Mouse (Mus musculus) ES-CJ7 (cell line): Measurements from ENCODE around the gene Abcc4.

ENCODE experiments used
- DNase-seq: peaks from one replicate; pipeline ENCODE4 v3.0.0; 2011; ENCODE audit warnings: low read depth, low spot score

Gene Abcc4

GRCm38 (mm10) chr14:118638447-118639275 lies 67.4 kb downstream of the Abcc4 start:
- DNase-seq: no peak

DNA sequence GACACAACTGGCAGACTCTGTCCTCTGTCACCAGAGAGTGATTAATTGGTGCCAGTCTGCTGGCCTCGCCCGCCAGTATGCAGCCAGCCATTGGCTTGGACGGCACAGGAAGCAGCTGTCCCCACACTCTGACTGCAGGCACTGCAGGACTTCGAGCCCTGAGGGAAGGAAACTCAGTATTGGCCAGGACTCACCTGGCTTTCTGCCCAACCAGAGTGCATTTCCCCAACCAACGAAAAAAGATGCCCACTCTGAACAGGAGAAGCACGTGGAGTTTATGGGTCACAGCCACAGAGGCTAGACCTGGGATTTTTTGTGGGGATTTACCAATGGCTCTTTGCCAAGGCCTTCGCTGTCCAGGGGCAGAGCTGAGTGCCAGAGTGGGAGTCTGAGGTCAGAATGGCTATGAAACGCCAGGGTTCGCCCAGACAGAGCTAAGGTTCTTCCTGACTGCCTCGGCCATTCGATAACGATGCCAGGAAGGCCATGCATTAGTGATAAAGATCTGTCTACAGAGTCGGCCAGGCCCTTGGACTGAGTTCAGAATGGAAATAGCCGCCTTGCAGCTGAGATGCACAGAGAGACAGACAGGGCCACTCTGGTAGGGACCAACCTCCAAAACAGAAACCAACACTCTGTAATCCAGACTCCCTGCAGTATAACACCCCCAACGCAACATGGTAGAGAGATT lies 70.4 kb downstream of the Abcc4 start:
- no peak for DNase-seq

DNA sequence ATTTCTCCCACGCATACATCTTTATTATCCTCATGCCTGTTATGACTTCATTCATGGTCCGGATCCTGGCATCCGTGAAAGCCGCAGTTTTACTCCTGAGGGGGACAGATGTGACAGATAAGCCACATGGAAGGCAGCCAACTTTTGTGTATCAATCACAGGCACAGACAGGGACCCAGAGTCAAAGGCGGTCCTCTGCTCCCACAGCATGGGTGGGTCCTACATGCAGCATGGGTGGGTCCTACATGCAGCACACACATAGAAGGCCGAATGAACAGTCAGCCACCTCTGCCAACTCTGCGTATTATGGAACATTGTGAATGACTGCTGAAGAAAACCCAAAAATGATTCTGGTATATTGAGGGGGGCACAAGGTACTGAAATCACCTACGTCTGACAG lies 76.4 kb downstream of the Abcc4 start:
- no peak for DNase-seq

- DNase-seq: no peak
These were observed 84.6 kb downstream of the Abcc4 start for GRCm38 (mm10) chr14:118621449-118621789.

GRCm38 (mm10) chr14:118620773-118621448 lies 85.1 kb downstream of the Abcc4 start:
- no peak for DNase-seq

DNA sequence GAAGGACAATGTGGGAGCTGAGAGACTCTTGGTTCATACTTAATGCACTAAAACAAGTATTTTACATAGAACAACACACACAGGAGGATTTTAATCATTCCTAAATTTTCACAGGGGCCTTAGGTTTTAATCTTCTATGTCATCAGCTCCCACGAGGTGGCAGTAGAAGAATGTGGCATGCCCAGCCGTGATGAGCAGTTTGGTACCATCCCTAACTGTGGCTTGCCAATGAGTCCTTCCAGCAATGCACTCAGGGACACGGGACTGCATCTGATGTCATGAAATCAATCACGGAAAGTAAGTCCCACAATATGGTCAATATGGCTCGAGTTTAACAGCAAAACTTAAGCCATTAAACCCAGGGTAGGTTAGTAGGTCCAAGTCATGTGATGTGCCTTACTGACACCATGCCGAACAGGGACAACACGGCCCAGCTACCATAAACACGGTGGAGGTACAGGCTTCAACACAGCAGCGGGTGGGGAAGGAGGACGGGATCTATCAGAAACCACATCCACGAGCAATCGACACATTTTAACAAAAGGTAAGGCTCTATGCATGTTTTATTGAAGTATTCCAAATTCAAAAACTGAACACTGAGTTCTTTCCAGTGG lies 89.2 kb downstream of the Abcc4 start:
- peak; percentile 31 for DNase-seq

GRCm38 (mm10) chr14:118613734-118614133 lies 92.3 kb downstream of the Abcc4 start:
- no peak for DNase-seq

- DNase-seq: no peak
These were observed 94.3 kb downstream of the Abcc4 start for GRCm38 (mm10) chr14:118611714-118612113.

DNA sequence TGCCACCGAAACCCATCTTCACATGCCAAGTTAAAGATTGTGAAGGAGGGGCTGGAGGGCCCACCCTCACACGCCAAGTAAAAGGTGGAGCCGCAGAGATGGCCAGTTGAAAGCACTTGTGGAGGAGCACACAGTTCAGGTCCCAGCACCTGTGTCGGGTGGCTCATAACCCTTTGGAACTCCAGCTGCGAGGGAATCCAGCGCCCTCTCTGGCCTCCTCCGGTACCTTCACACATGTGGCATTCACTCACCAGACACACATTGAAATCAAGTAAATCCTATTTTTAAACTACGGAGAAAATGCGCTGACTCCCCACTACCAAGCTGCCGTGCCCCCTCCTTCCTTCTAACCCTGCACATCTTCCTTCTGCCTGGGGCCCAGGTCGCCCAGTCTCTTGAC lies 95.2 kb downstream of the Abcc4 start:
- DNase-seq: peak; percentile 14

DNA sequence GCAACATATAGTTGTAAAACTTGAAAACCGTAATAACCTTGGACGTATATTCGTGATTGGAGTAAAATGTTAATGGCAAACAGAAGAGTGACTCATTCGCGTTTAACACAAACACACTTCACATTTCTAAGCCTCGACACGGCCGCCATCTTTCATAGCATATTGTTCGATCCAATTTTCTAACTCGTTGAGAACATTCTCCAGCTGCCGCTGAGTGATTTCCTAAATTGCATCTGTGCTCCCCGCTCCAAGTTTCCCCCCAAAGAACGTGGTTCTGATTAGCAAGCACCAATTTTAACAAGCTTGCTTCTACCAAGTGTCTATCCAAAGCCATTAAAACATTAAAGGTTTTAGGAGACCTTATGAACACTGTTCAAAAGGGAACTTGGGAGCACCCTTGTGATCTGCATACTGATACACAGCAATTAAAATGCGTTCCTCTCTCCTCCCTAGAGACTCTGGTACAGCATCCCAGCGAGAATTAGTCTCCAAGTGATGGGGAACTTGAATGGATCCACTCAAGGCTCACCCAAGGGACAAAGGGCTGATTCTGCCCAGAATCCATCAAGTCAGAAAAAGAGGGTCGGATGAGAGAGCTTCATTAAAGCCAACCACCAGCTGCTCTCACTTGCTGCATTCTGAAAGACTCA lies 97.1 kb downstream of the Abcc4 start:
- no peak for DNase-seq

GRCm38 (mm10) chr14:118608317-118608716 lies 97.7 kb downstream of the Abcc4 start:
- no peak for DNase-seq

- no peak for DNase-seq
These were observed 99.5 kb downstream of the Abcc4 start for GRCm38 (mm10) chr14:118606476-118606875.

DNA sequence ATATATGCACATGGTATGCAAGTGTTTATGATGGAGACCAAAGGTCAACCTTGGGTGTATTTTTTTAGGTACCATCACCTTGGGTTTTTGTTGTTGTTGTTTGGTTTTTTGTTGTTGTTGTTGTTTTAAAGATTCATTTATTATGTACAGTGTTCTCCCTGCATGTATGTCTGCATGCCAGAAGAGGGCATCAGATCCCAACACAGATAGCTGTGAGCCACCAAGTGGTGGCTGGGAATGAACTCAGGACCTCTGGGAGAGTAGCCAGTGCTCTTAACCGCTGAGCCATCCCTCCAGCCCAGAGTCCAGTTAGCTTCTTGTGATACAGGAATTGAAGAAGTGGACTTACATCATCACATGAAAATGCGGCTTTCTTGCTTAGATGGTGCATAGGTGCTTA lies 101.1 kb downstream of the Abcc4 start:
- peak; percentile 41 for DNase-seq

- DNase-seq: no peak
These were observed 104.0 kb downstream of the Abcc4 start for GRCm38 (mm10) chr14:118602031-118602430.

DNA sequence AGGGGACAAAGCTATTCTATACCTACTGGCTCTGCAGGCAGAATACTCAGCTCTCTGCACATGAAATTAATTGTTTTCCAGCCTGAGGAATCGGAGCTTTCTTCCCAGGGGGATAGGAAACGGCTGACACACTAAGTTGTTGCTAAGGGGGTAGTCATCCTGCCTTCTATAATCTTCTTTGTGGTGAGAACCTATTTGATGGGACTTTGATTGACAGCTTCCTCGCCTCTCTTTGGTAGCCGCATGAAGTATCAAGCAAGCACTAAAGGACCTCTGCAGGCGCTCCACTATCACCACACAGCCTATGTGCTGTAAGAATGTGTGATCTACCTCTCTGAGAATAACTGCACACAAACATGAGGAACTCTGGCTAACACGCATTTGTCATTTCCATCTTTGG lies 105.3 kb downstream of the Abcc4 start:
- DNase-seq: no peak

DNA sequence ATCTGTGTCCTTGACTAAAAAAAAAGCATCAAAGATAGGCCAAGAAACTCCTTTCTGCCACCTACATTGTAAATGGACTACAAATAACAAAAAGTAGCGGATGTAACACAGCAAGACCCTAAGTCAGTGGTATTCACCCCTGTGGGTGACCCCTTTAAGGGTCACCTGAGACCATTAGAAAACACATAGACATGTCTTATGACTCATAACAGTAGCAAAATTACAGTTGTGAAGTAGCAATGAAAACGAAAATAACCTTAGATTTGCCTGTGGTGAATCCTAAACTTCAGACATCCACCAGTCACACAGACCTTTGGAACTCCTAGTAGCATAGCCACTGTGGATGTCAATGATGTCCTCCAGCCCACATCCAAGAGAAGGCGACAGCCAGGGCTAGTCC lies 107.3 kb downstream of the Abcc4 start:
- no peak for DNase-seq

- DNase-seq: no peak
These were observed 111.6 kb downstream of the Abcc4 start for GRCm38 (mm10) chr14:118594463-118594862.

GRCm38 (mm10) chr14:118591477-118592403 lies 114.3 kb downstream of the Abcc4 start:
- DNase-seq: peak; percentile 44

- DNase-seq: no peak
These were observed 123.6 kb downstream of the Abcc4 start for GRCm38 (mm10) chr14:118582333-118582941.

DNA sequence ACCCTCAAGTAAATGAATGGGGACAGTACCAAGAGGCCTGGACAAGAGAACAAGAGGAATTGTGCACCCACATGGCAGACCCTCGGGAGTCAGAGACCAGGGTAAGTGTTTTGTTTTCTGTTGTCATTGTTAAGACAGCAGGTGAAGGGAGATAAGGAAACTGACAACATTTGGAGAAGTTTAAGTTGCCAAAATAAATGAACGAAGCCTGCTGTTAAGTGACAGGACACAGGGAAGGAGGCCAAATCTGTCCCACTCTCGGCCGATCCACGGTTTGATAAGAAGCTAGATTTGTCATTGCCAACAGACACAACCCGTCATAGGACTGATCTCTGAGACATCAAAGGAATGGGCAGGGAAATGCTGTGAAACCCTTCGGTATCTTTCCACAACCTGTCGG lies 124.3 kb downstream of the Abcc4 start:
- DNase-seq: no peak
